Mouse (Mus musculus): Measurements from ENCODE around the gene Slc25a25.

DNA sequence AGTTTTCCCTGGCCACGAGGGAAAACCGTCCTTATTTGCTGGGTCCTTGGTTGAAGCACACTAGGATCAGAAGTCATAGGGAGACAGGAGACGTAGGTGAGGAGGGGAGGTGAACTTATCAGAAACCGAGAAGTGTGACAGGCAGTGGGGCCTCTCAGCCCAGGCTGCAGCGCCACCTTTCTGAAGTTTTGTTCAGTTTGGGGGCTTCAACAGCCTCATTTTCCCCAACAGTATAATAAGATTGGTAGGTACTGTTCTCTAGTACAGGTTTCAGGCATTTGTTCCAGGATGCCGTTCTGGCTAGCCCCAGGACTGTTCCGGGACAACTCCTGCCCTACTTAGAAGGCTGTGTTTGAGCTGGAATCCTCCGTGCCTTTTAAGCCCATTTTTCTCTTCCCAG, 56.3 kb downstream of the Slc25a25 start:
- TF ChIP-seq POLR2A (IDR thresholded peaks at IDR 0.05; ENCODE audit: extremely low read depth, insufficient read depth, low read length) (no peak), CTCF (IDR thresholded peaks at IDR 0.05; ENCODE audit: extremely low read depth, insufficient read depth, low read length) (peak; percentile 24; the same call in 1 of the 2 replicates)

Measured in cortical plate, adult 2 months (tissue).